Mouse (Mus musculus): ENCODE measurements around the gene Rprd2. TPM values are rescaled to one million over a fixed set of nuclear protein-coding genes. Genes with fewer than 3 reads are reported as not detected.
A peak's percentile ranks its signal among the peaks of the same experiment; 100 is the strongest.

Gene Rprd2
- polyA plus RNA-seq, 1 experiment from 2014 or later, result 25.5 TPM

DNA sequence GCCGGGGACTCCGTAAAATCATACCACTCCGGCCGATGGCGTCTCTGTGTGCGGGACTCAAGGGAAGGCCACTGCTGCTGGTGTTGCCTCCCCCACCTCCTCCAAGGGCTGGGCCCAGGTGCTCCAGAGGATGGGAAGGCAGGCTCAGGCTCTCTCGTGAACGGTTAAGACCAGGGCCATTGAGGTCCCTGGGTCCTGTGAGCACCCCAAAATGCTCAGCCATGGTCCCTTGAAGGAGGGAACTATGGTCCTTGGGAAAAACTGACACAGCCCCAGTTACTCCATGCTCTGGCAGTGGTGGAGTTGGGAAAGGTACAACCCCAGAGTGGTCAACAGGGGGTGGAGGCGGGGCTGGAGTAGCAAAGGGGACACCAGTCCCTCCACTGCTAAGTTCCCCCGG is 54.9 kb downstream of the Rprd2 start:
- H3K27ac ChIP-seq (ENCODE audit: poor library complexity, severe bottlenecking), result peak overlapping the region; percentile 35; the same call in 1 of the 2 replicates
- peaks cover 19% of the 10 kb centered on the region for H3K4me1 ChIP-seq (replicated peaks)
- H3K9ac ChIP-seq, result no peak overlapping the region
- WGBS, result 79% methylated on average over 10 of the region's 10 CpGs
- no peak overlapping the region for H3K4me2 ChIP-seq
- no peak for ATAC-seq (ENCODE audit: insufficient number of reproducible peaks, low FRiP score)
- no peaks in the 10 kb centered on the region for H3K9me3 ChIP-seq (replicated peaks)
- no peaks in the 10 kb centered on the region for H3K27me3 ChIP-seq (replicated peaks)
- no peak overlapping the region for H3K4me3 ChIP-seq
- H3K36me3 ChIP-seq, result peaks cover 49% of the 10 kb centered on the region

- ATAC-seq (ENCODE audit: insufficient number of reproducible peaks, low FRiP score), result peak; percentile 63
- Histone ChIP-seq H3K9me3 (replicated peaks) (no peaks in the 10 kb centered on the region), H3K4me1 (replicated peaks) (peaks cover 22% of the 10 kb centered on the region), H3K4me2 (no peak overlapping the region), H3K36me3 (peaks cover 40% of the 10 kb centered on the region), H3K27me3 (replicated peaks) (no peaks in the 10 kb centered on the region), H3K9ac (no peak overlapping the region), H3K27ac (ENCODE audit: poor library complexity, severe bottlenecking) (0 out of 2 replicates have a peak overlapping the region, but pooled peaks have one; percentile 2), H3K4me3 (no peak overlapping the region)
- WGBS, result 57% methylated on average over 6 of the region's 6 CpGs
Observed at GRCm38 (mm10) chr3:95762961-95763360, 55.7 kb downstream of the Rprd2 start.

GRCm38 (mm10) chr3:95761771-95762170 is 56.9 kb downstream of the Rprd2 start:
- no peak overlapping the region for H3K4me3 ChIP-seq
- H3K27me3 ChIP-seq (replicated peaks), result no peaks in the 10 kb centered on the region
- peaks cover 31% of the 10 kb centered on the region for H3K36me3 ChIP-seq
- no peak for ATAC-seq (ENCODE audit: insufficient number of reproducible peaks, low FRiP score)
- H3K27ac ChIP-seq (ENCODE audit: poor library complexity, severe bottlenecking), result no peak overlapping the region
- no peak overlapping the region for H3K4me2 ChIP-seq
- WGBS, result 71% methylated on average over 4 of the region's 4 CpGs
- H3K9me3 ChIP-seq (replicated peaks), result no peaks in the 10 kb centered on the region
- peaks cover 22% of the 10 kb centered on the region for H3K4me1 ChIP-seq (replicated peaks)
- H3K9ac ChIP-seq, result no peak overlapping the region

- H3K36me3 ChIP-seq, result peaks cover 25% of the 10 kb centered on the region
- H3K4me2 ChIP-seq, result no peak overlapping the region
- no peak overlapping the region for H3K9ac ChIP-seq
- H3K27ac ChIP-seq (ENCODE audit: poor library complexity, severe bottlenecking), result no peak overlapping the region
- no peaks in the 10 kb centered on the region for H3K27me3 ChIP-seq (replicated peaks)
- no peaks in the 10 kb centered on the region for H3K9me3 ChIP-seq (replicated peaks)
- no peak overlapping the region for H3K4me3 ChIP-seq
- ATAC-seq (ENCODE audit: insufficient number of reproducible peaks, low FRiP score), result no peak
- peaks cover 22% of the 10 kb centered on the region for H3K4me1 ChIP-seq (replicated peaks)
Observed at GRCm38 (mm10) chr3:95760656-95761055, 58.0 kb downstream of the Rprd2 start.

- Histone ChIP-seq H3K4me2 (no peak within 1 kb of the TSS), H3K9ac (no peak within 1 kb of the TSS), H3K4me3 (no peak within 1 kb of the TSS), H3K36me3 (peaks cover 19% of the 10 kb centered on the region), H3K27ac (ENCODE audit: poor library complexity, severe bottlenecking) (no peak within 1 kb of the TSS), H3K9me3 (replicated peaks) (no peaks in the 10 kb centered on the region), H3K4me1 (replicated peaks) (peaks cover 22% of the 10 kb centered on the region), H3K27me3 (replicated peaks) (no peaks in the 10 kb centered on the region)
- 89% methylated on average over 6 of the region's 6 CpGs for WGBS
- no peak for ATAC-seq (ENCODE audit: insufficient number of reproducible peaks, low FRiP score)
Observed at GRCm38 (mm10) chr3:95760106-95760505, 58.6 kb downstream of the Rprd2 start, which contains the start of gene Tars2. Tars2 (minus strand) TSS chr3:95760206.

DNA sequence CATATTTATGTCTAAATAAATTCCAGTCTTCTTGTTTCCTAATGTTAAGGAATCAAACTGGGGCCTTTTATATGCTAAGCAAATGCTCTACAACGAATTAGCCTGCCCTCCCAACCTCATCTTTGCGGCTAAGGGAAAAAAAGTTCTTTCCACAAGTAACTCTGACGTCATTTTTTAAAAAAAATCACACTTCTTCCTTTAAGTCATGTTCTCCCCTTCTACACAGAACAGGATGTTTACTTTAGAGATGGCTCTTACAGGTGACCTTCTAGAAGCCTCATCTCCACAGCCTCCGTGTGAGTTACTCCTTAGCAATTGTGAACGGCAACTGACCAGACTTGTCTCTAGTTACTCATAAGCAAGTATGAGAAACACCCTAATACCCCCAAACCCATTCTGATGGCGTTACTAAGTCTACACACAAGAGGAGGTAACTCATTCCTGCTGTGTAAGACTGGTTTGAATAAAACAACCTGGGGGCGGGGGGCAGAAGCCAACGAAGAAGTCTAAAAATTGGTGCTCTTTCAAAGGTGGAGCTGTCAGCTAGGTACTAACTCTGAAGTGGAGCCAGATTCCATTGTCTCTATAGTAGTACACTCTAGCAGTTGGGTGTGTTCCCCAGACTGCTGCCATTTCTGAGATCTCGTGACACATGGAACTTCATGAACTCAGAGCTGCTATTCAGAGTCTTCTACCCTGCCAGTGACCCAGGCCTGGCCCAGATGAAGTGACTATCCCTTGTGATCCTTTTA is 60.0 kb downstream of the Rprd2 start:
- Histone ChIP-seq H3K9ac (no peak overlapping the region), H3K4me1 (replicated peaks) (peaks cover 17% of the 10 kb centered on the region), H3K36me3 (peaks cover 5% of the 10 kb centered on the region), H3K4me2 (no peak overlapping the region), H3K9me3 (replicated peaks) (no peaks in the 10 kb centered on the region), H3K4me3 (no peak overlapping the region), H3K27ac (ENCODE audit: poor library complexity, severe bottlenecking) (no peak overlapping the region), H3K27me3 (replicated peaks) (no peaks in the 10 kb centered on the region)
- 44% methylated on average over 9 of the region's 9 CpGs for WGBS
- no peak for ATAC-seq (ENCODE audit: insufficient number of reproducible peaks, low FRiP score)

GRCm38 (mm10) chr3:95756808-95757207 is 61.9 kb downstream of the Rprd2 start:
- no peak overlapping the region for H3K4me3 ChIP-seq
- no peak for ATAC-seq (ENCODE audit: insufficient number of reproducible peaks, low FRiP score)
- H3K27ac ChIP-seq (ENCODE audit: poor library complexity, severe bottlenecking), result no peak overlapping the region
- H3K27me3 ChIP-seq (replicated peaks), result no peaks in the 10 kb centered on the region
- H3K4me1 ChIP-seq (replicated peaks), result peaks cover 12% of the 10 kb centered on the region
- H3K9me3 ChIP-seq (replicated peaks), result no peaks in the 10 kb centered on the region
- no peak overlapping the region for H3K9ac ChIP-seq
- H3K36me3 ChIP-seq, result peaks cover 15% of the 10 kb centered on the region
- H3K4me2 ChIP-seq, result no peak overlapping the region
- 89% methylated on average over 2 of the region's 2 CpGs for WGBS

- Histone ChIP-seq H3K27me3 (replicated peaks) (no peaks in the 10 kb centered on the region), H3K9me3 (replicated peaks) (no peaks in the 10 kb centered on the region), H3K4me1 (replicated peaks) (peaks cover 11% of the 10 kb centered on the region), H3K27ac (ENCODE audit: poor library complexity, severe bottlenecking) (peak overlapping the region; percentile 73), H3K9ac (peak overlapping the region; percentile 91), H3K4me2 (peak overlapping the region; percentile 96), H3K36me3 (peaks cover 34% of the 10 kb centered on the region), H3K4me3 (peak overlapping the region; percentile 81)
- ATAC-seq (ENCODE audit: insufficient number of reproducible peaks, low FRiP score), result peak; percentile 96
- under 1% methylated on average over 30 of the region's 30 CpGs for WGBS
Observed at GRCm38 (mm10) chr3:95754345-95755206, 64.1 kb downstream of the Rprd2 start.

- Histone ChIP-seq H3K27me3 (replicated peaks) (no peaks in the 10 kb centered on the region), H3K4me2 (no peak overlapping the region), H3K4me3 (no peak overlapping the region), H3K9me3 (replicated peaks) (no peaks in the 10 kb centered on the region), H3K36me3 (peaks cover 50% of the 10 kb centered on the region), H3K4me1 (replicated peaks) (peaks cover 5% of the 10 kb centered on the region; the same call in 1 of the 2 replicates), H3K9ac (no peak overlapping the region), H3K27ac (ENCODE audit: poor library complexity, severe bottlenecking) (no peak overlapping the region)
- WGBS, result 92% methylated on average over 3 of the region's 3 CpGs
- ATAC-seq (ENCODE audit: insufficient number of reproducible peaks, low FRiP score), result no peak
Observed at GRCm38 (mm10) chr3:95752935-95753334, 65.7 kb downstream of the Rprd2 start.

DNA sequence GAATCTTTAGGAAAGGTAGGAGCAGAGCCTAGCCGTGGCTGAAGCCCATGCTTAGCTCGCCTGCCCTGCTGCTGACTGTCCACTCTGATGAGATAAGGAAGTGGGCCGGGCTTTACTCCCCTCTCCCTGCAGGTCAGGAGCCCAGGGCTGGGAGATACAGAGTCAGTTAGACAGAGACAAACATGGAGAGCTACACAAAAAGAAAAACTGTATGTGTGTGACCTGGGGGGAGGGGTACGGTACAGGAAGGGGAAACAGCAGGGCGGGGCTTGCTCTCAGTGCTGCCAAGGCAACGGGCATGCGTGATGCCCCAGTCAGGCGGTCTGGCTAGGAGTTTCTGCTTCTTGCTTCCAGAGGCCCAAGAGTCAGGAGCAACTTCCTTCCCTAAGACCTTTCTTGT is 78.3 kb downstream of the Rprd2 start:
- 17% methylated on average over 8 of the region's 8 CpGs for WGBS
- Histone ChIP-seq H3K27ac (ENCODE audit: poor library complexity, severe bottlenecking) (peak overlapping the region; percentile 85), H3K9ac (peak overlapping the region; percentile 56), H3K4me3 (no peak overlapping the region), H3K27me3 (replicated peaks) (no peaks in the 10 kb centered on the region), H3K36me3 (peaks cover 61% of the 10 kb centered on the region), H3K9me3 (replicated peaks) (no peaks in the 10 kb centered on the region), H3K4me2 (peak overlapping the region; percentile 47), H3K4me1 (replicated peaks) (peaks cover 57% of the 10 kb centered on the region)
- ATAC-seq (ENCODE audit: insufficient number of reproducible peaks, low FRiP score), result peak; percentile 65

DNA sequence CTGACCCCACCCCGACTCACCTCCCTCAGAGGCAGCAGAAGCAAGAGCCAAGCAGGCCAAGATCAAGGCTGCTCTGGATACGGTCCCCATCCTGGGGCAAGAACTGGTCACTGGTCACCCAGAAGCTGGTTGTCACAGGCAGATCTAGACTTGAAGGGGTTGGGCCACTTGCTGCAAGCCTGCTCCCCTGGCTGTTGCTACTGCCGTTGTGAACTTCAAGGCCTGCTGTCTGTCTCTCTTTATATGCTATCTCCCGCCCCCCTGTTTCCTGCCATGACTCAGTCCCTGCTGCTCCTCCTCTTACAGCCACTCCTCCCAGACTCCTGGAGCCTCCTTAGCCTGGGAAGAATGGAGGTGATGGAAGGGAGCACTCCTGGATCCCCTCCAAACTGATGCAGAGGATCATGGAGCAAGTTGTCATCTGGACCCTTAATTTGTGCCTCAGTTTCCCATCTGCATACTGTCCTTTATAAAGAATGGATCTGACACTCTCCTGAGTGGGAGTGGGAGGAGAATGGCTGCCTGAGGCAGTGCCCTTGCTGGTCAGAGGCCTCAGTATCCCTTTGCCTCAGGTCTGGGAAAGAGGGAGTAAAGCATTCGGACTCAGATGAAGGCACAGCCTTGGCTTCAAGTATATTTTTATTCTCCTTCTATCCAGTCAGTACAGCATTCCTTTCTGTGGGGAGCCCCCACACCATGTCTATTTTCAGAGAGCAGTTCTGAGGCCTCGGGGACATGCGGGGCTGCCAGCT is 79.1 kb downstream of the Rprd2 start, which contains the start of gene Ecm1:
Gene Ecm1, minus strand, starts transcription at position 217 of the 752 bp plus-strand sequence.
- H3K9ac ChIP-seq, result peak within 1 kb of the TSS; percentile 56
- 33% methylated on average over 7 of the region's 7 CpGs for WGBS
- peaks cover 61% of the 10 kb centered on the region for H3K36me3 ChIP-seq
- peak; percentile 45 for ATAC-seq (ENCODE audit: insufficient number of reproducible peaks, low FRiP score)
- no peaks in the 10 kb centered on the region for H3K27me3 ChIP-seq (replicated peaks)
- peak within 1 kb of the TSS; percentile 85 for H3K27ac ChIP-seq (ENCODE audit: poor library complexity, severe bottlenecking)
- peak within 1 kb of the TSS; percentile 47 for H3K4me2 ChIP-seq
- peak within 1 kb of the TSS; percentile 14 for H3K4me3 ChIP-seq
- H3K9me3 ChIP-seq (replicated peaks), result no peaks in the 10 kb centered on the region
- peaks cover 58% of the 10 kb centered on the region for H3K4me1 ChIP-seq (replicated peaks)

Data from heart, embryonic 12.5 days (tissue).